ENCODE assay signal across 26 mouse cellular contexts in the genomic region with DNA sequence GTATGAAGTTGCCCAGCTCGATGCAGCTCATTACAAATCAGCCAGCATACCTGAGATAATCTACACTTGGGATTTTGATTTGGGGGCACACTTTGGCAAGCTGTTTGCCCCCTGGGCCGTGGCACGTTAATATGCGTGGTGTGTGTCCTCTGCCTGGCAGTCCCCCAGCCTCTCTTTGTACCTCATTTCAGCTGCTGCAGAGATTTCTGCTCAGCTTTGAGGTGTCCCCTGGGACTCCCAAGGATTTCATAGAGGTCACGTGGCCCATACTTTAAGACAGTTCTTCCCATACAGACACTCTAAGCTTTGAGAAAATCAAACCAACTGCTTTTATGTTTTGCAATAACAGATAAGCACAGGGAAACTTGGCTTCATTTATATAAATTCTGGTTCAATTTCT.
DNase-seq lines count a peak whose midpoint lies in the region; ATAC-seq lines count a peak whose summit lies in the region.
"Had no signal": no experiment of that assay in that cellular context is flagged by ENCODE, and none has a peak within 500 bp of the region (broad histone marks: within the 10 kb centered on the region; RNA-seq: fewer than 3 reads in every experiment).

No protein-coding gene starts in this region.

- no peak for ATAC-seq in embryonic facial prominence, embryonic 14.5 days (ENCODE audit: low read depth)
- no peak for ATAC-seq in heart, embryonic 11.5 days (replicated peaks; ENCODE audit: insufficient number of reproducible peaks, low FRiP score, low TSS enrichment)
- 0 out of 2 replicates have a peak, but pooled peaks have one; percentile 42 for ATAC-seq in midbrain, embryonic 15.5 days (replicated peaks)
- no peak for ATAC-seq in midbrain, embryonic 11.5 days (ENCODE audit: low FRiP score)
- ATAC-seq: activated CD4-positive, CD25-positive, alpha-beta regulatory T cell, adult 4 months; forebrain, embryonic 16.5 days; hindbrain, postnatal 0 days; inflammation-experienced regulatory T-cells, adult 6 months; intestine, embryonic 16.5 days had no signal

- no peaks in the 10 kb centered on the region for H3K4me1 ChIP-seq in embryonic facial prominence, embryonic 14.5 days (ENCODE audit: control insufficient read depth, insufficient read depth, low read length)
- no peaks in the 10 kb centered on the region for H3K4me1 ChIP-seq in embryonic facial prominence, embryonic 10.5 days
- no peaks in the 10 kb centered on the region for H3K4me1 ChIP-seq in heart, embryonic 11.5 days (ENCODE audit: control insufficient read depth, insufficient read depth, low read length)
- H3K4me1 ChIP-seq in midbrain, embryonic 15.5 days: peaks cover 8% of the 10 kb centered on the region; the same call in 1 of the 2 replicates
- H3K4me1 ChIP-seq in midbrain, embryonic 11.5 days (ENCODE audit: control insufficient read depth, insufficient read depth, low read length): no peaks in the 10 kb centered on the region
- H3K4me1 ChIP-seq: embryonic facial prominence, embryonic 12.5 days; forebrain, embryonic 12.5 days; heart, embryonic 13.5 days had no signal

- WGBS in embryonic facial prominence, embryonic 14.5 days: 55% methylated on average over 5 of the region's 5 CpGs
- WGBS in embryonic facial prominence, embryonic 10.5 days: 82% methylated on average over 5 of the region's 5 CpGs
- 79% methylated on average over 5 of the region's 5 CpGs for WGBS in heart, embryonic 11.5 days (ENCODE audit: insufficient replicate concordance)
- 50% methylated on average over 5 of the region's 5 CpGs for WGBS in midbrain, embryonic 15.5 days
- WGBS in midbrain, embryonic 11.5 days: 83% methylated on average over 5 of the region's 5 CpGs

- no peaks in the 10 kb centered on the region for H3K9me3 ChIP-seq in embryonic facial prominence, embryonic 14.5 days (ENCODE audit: control insufficient read depth, low read length)
- H3K9me3 ChIP-seq in embryonic facial prominence, embryonic 10.5 days: no peaks in the 10 kb centered on the region
- no peaks in the 10 kb centered on the region for H3K9me3 ChIP-seq in heart, embryonic 11.5 days (replicated peaks; ENCODE audit: control insufficient read depth, low read length)
- no peaks in the 10 kb centered on the region for H3K9me3 ChIP-seq in midbrain, embryonic 15.5 days
- no peaks in the 10 kb centered on the region for H3K9me3 ChIP-seq in midbrain, embryonic 11.5 days (ENCODE audit: control insufficient read depth, low read length)
- H3K9me3 ChIP-seq: embryonic facial prominence, embryonic 12.5 days; forebrain, embryonic 12.5 days; heart, embryonic 13.5 days had no signal

- no peak overlapping the region for H3K27ac ChIP-seq in embryonic facial prominence, embryonic 14.5 days (replicated peaks; ENCODE audit: low read depth, low read length)
- H3K27ac ChIP-seq in embryonic facial prominence, embryonic 10.5 days (replicated peaks): no peak overlapping the region
- no peak overlapping the region for H3K27ac ChIP-seq in heart, embryonic 11.5 days (ENCODE audit: low read depth, low read length)
- H3K27ac ChIP-seq in midbrain, embryonic 15.5 days: no peak overlapping the region
- no peak overlapping the region for H3K27ac ChIP-seq in midbrain, embryonic 11.5 days (ENCODE audit: low read depth, low read length)
- H3K27ac ChIP-seq: embryonic facial prominence, embryonic 12.5 days; forebrain, embryonic 12.5 days; gastrocnemius, adult 2 months; heart, embryonic 13.5 days; hindbrain, embryonic 14.5 days; hindbrain, postnatal 0 days had no signal

- H3K9ac ChIP-seq in embryonic facial prominence, embryonic 14.5 days (ENCODE audit: low read depth, low read length): no peak overlapping the region
- no peak overlapping the region for H3K9ac ChIP-seq in heart, embryonic 11.5 days (ENCODE audit: low read depth, low read length)
- H3K9ac ChIP-seq in midbrain, embryonic 15.5 days: no peak overlapping the region
- H3K9ac ChIP-seq in midbrain, embryonic 11.5 days (ENCODE audit: low read length): no peak overlapping the region
- H3K9ac ChIP-seq: embryonic facial prominence, embryonic 12.5 days; forebrain, embryonic 12.5 days; heart, embryonic 13.5 days; hindbrain, embryonic 14.5 days had no signal

- H3K4me3 ChIP-seq in embryonic facial prominence, embryonic 14.5 days (ENCODE audit: low read depth, low read length): no peak overlapping the region
- H3K4me3 ChIP-seq in embryonic facial prominence, embryonic 10.5 days: no peak overlapping the region
- no peak overlapping the region for H3K4me3 ChIP-seq in heart, embryonic 11.5 days (ENCODE audit: low read depth, low read length)
- H3K4me3 ChIP-seq in midbrain, embryonic 15.5 days: no peak overlapping the region
- H3K4me3 ChIP-seq in midbrain, embryonic 11.5 days (ENCODE audit: low read depth, low read length): no peak overlapping the region
- H3K4me3 ChIP-seq: embryonic facial prominence, embryonic 12.5 days; forebrain, embryonic 12.5 days; gastrocnemius, adult 2 months; heart, embryonic 13.5 days had no signal

- peak; percentile 26 for DNase-seq in embryonic facial prominence, embryonic 14.5 days (ENCODE audit: low spot score)
- DNase-seq in embryonic facial prominence, embryonic 10.5 days (ENCODE audit: low spot score): no peak
- DNase-seq in heart, adult 11 months: peak; percentile 78
- no peak for DNase-seq in midbrain, embryonic 11.5 days (ENCODE audit: low spot score, missing footprints)
- DNase-seq in embryo, embryonic 10 days (ENCODE audit: low spot score): no peak
- DNase-seq: adrenal gland, adult 8-10 months; adrenal gland, postnatal 25 days; cerebellum, adult 2 months; cerebellum, adult 9-11 months; cerebellum, postnatal 36 days; gastrocnemius, adult 2 months; gastrocnemius, postnatal 14 days; heart, adult 18-20 months; heart, postnatal 14 days; heart, postnatal 4 days had no signal

- H3K4me2 ChIP-seq in embryonic facial prominence, embryonic 14.5 days (ENCODE audit: low read depth, low read length): no peak overlapping the region
- no peak overlapping the region for H3K4me2 ChIP-seq in heart, embryonic 11.5 days
- H3K4me2 ChIP-seq in midbrain, embryonic 15.5 days: no peak overlapping the region
- H3K4me2 ChIP-seq in midbrain, embryonic 11.5 days: no peak overlapping the region
- H3K4me2 ChIP-seq: embryonic facial prominence, embryonic 12.5 days; forebrain, embryonic 12.5 days; heart, embryonic 13.5 days; hindbrain, embryonic 14.5 days had no signal

- no peaks in the 10 kb centered on the region for H3K36me3 ChIP-seq in embryonic facial prominence, embryonic 14.5 days (ENCODE audit: control insufficient read depth, insufficient read depth, low read length)
- H3K36me3 ChIP-seq in embryonic facial prominence, embryonic 10.5 days (replicated peaks): no peaks in the 10 kb centered on the region
- H3K36me3 ChIP-seq in heart, embryonic 11.5 days (ENCODE audit: control insufficient read depth, insufficient read depth, low read length): no peaks in the 10 kb centered on the region
- H3K36me3 ChIP-seq in midbrain, embryonic 15.5 days (replicated peaks): no peaks in the 10 kb centered on the region
- H3K36me3 ChIP-seq in midbrain, embryonic 11.5 days (ENCODE audit: control insufficient read depth, insufficient read depth, low read length): no peaks in the 10 kb centered on the region
- H3K36me3 ChIP-seq: embryonic facial prominence, embryonic 12.5 days; forebrain, embryonic 12.5 days; heart, embryonic 13.5 days had no signal

- no peaks in the 10 kb centered on the region for H3K27me3 ChIP-seq in embryonic facial prominence, embryonic 14.5 days (replicated peaks; ENCODE audit: control insufficient read depth, insufficient read depth, low read length)
- no peaks in the 10 kb centered on the region for H3K27me3 ChIP-seq in embryonic facial prominence, embryonic 10.5 days (replicated peaks; ENCODE audit: low read depth, poor library complexity, severe bottlenecking)
- no peaks in the 10 kb centered on the region for H3K27me3 ChIP-seq in heart, embryonic 11.5 days (ENCODE audit: control insufficient read depth, insufficient read depth, low read length)
- H3K27me3 ChIP-seq in midbrain, embryonic 15.5 days (replicated peaks): no peaks in the 10 kb centered on the region
- H3K27me3 ChIP-seq in midbrain, embryonic 11.5 days (ENCODE audit: control insufficient read depth, insufficient read depth, low read length): no peaks in the 10 kb centered on the region
- H3K27me3 ChIP-seq: embryonic facial prominence, embryonic 12.5 days; forebrain, embryonic 12.5 days; heart, embryonic 13.5 days had no signal

Comparison
In these comparisons a context has a peak if more than half of its experiments do, and no peak if none do; other contexts are left out.
1. DNase-seq: peak in embryonic facial prominence, embryonic 14.5 days (single experiment) and heart, adult 11 months (single experiment); none in embryonic facial prominence, embryonic 10.5 days (single experiment), midbrain, embryonic 11.5 days (single experiment) and embryo, embryonic 10 days (single experiment).